Mouse (Mus musculus): Measurements from ENCODE around the gene Nek10. TPM values are rescaled to one million over a fixed set of nuclear protein-coding genes. Genes with fewer than 3 reads are reported as not detected.

Gene Nek10
- total and polyA plus RNA-seq, 2 experiments from 2014 or later: 0.01 TPM; not detected in 1

GRCm38 (mm10) chr14:14833498-14833897 is 30.3 kb downstream of the Nek10 start:
- ATAC-seq (ENCODE audit: insufficient read depth, low read depth): no peak
- Histone ChIP-seq H3K27ac (ENCODE audit: low read depth) (no peak overlapping the region), H3K9me3 (replicated peaks; ENCODE audit: control insufficient read depth, low read length) (no peaks in the 10 kb centered on the region), H3K4me1 (ENCODE audit: control insufficient read depth, insufficient read depth) (peaks cover 8% of the 10 kb centered on the region), H3K4me2 (ENCODE audit: low read depth, low read length) (no peak overlapping the region), H3K9ac (replicated peaks; ENCODE audit: low read depth, low read length) (no peak overlapping the region), H3K36me3 (replicated peaks; ENCODE audit: control insufficient read depth, insufficient read depth, low read length) (no peaks in the 10 kb centered on the region), H3K27me3 (ENCODE audit: control insufficient read depth, insufficient read depth, low read length) (no peaks in the 10 kb centered on the region), H3K4me3 (ENCODE audit: low read depth, low read length) (no peak overlapping the region)
- no peak for DNase-seq (ENCODE audit: low spot score)
- TF ChIP-seq EP300 (IDR thresholded peaks at IDR 0.05; ENCODE audit: low read depth) (no peak), CTCF (IDR thresholded peaks at IDR 0.05; ENCODE audit: low read depth) (no peak)
- WGBS: 89% methylated on average over 1 of the region's 1 CpGs

GRCm38 (mm10) chr14:14834266-14834665 is 31.1 kb downstream of the Nek10 start:
- Histone ChIP-seq H3K9ac (replicated peaks; ENCODE audit: low read depth, low read length) (no peak overlapping the region), H3K9me3 (replicated peaks; ENCODE audit: control insufficient read depth, low read length) (no peaks in the 10 kb centered on the region), H3K4me3 (ENCODE audit: low read depth, low read length) (no peak overlapping the region), H3K4me1 (ENCODE audit: control insufficient read depth, insufficient read depth) (peaks cover 8% of the 10 kb centered on the region), H3K4me2 (ENCODE audit: low read depth, low read length) (no peak overlapping the region), H3K27me3 (ENCODE audit: control insufficient read depth, insufficient read depth, low read length) (no peaks in the 10 kb centered on the region), H3K27ac (ENCODE audit: low read depth) (no peak overlapping the region), H3K36me3 (replicated peaks; ENCODE audit: control insufficient read depth, insufficient read depth, low read length) (no peaks in the 10 kb centered on the region)
- DNase-seq (ENCODE audit: low spot score) (no peak), ATAC-seq (ENCODE audit: insufficient read depth, low read depth) (no peak)
- WGBS: 80% methylated on average over 2 of the region's 2 CpGs
- no peak for TF ChIP-seq EP300 (IDR thresholded peaks at IDR 0.05; ENCODE audit: low read depth)
- no peak for TF ChIP-seq CTCF (IDR thresholded peaks at IDR 0.05; ENCODE audit: low read depth)

- WGBS: 45% methylated on average over 4 of the region's 4 CpGs
- no peak overlapping the region for H3K9ac ChIP-seq (replicated peaks; ENCODE audit: low read depth, low read length)
- no peak overlapping the region for H3K27ac ChIP-seq (ENCODE audit: low read depth)
- H3K36me3 ChIP-seq (replicated peaks; ENCODE audit: control insufficient read depth, insufficient read depth, low read length): no peaks in the 10 kb centered on the region
- H3K4me2 ChIP-seq (ENCODE audit: low read depth, low read length): no peak overlapping the region
- ATAC-seq (ENCODE audit: insufficient read depth, low read depth): no peak
- TF ChIP-seq EP300 (IDR thresholded peaks at IDR 0.05; ENCODE audit: low read depth): no peak
- TF ChIP-seq CTCF (IDR thresholded peaks at IDR 0.05; ENCODE audit: low read depth): no peak
- peaks cover 5% of the 10 kb centered on the region for H3K4me1 ChIP-seq (ENCODE audit: control insufficient read depth, insufficient read depth)
- H3K4me3 ChIP-seq (ENCODE audit: low read depth, low read length): no peak overlapping the region
- H3K27me3 ChIP-seq (ENCODE audit: control insufficient read depth, insufficient read depth, low read length): no peaks in the 10 kb centered on the region
- H3K9me3 ChIP-seq (replicated peaks; ENCODE audit: control insufficient read depth, low read length): no peaks in the 10 kb centered on the region
- no peak for DNase-seq (ENCODE audit: low spot score)
Measured at GRCm38 (mm10) chr14:14837627-14838026, 34.4 kb downstream of the Nek10 start.

- ATAC-seq (ENCODE audit: insufficient read depth, low read depth) (no peak), DNase-seq (ENCODE audit: low spot score) (no peak)
- peaks cover under 1% of the 10 kb centered on the region; the same call in 1 of the 2 replicates for H3K4me1 ChIP-seq (ENCODE audit: control insufficient read depth, insufficient read depth)
- 39% methylated on average over 1 of the region's 1 CpGs for WGBS
- H3K27me3 ChIP-seq (ENCODE audit: control insufficient read depth, insufficient read depth, low read length): no peaks in the 10 kb centered on the region
- TF ChIP-seq CTCF (IDR thresholded peaks at IDR 0.05; ENCODE audit: low read depth): no peak
- TF ChIP-seq EP300 (IDR thresholded peaks at IDR 0.05; ENCODE audit: low read depth): no peak
- no peaks in the 10 kb centered on the region for H3K36me3 ChIP-seq (replicated peaks; ENCODE audit: control insufficient read depth, insufficient read depth, low read length)
- no peak overlapping the region for H3K4me3 ChIP-seq (ENCODE audit: low read depth, low read length)
- no peak overlapping the region for H3K4me2 ChIP-seq (ENCODE audit: low read depth, low read length)
- H3K9me3 ChIP-seq (replicated peaks; ENCODE audit: control insufficient read depth, low read length): no peaks in the 10 kb centered on the region
- no peak overlapping the region for H3K9ac ChIP-seq (replicated peaks; ENCODE audit: low read depth, low read length)
- no peak overlapping the region for H3K27ac ChIP-seq (ENCODE audit: low read depth)
Measured at GRCm38 (mm10) chr14:14838109-14838508, 34.9 kb downstream of the Nek10 start.

GRCm38 (mm10) chr14:14842734-14843530 is 39.7 kb downstream of the Nek10 start:
- no peak overlapping the region for H3K27ac ChIP-seq (ENCODE audit: low read depth)
- H3K9ac ChIP-seq (replicated peaks; ENCODE audit: low read depth, low read length): no peak overlapping the region
- ATAC-seq (ENCODE audit: insufficient read depth, low read depth): no peak
- no peaks in the 10 kb centered on the region for H3K36me3 ChIP-seq (replicated peaks; ENCODE audit: control insufficient read depth, insufficient read depth, low read length)
- H3K4me3 ChIP-seq (ENCODE audit: low read depth, low read length): no peak overlapping the region
- DNase-seq (ENCODE audit: low spot score): no peak
- no peaks in the 10 kb centered on the region for H3K9me3 ChIP-seq (replicated peaks; ENCODE audit: control insufficient read depth, low read length)
- H3K4me1 ChIP-seq (ENCODE audit: control insufficient read depth, insufficient read depth): no peaks in the 10 kb centered on the region
- TF ChIP-seq CTCF (IDR thresholded peaks at IDR 0.05; ENCODE audit: low read depth) (no peak), EP300 (IDR thresholded peaks at IDR 0.05; ENCODE audit: low read depth) (no peak)
- no peak overlapping the region for H3K4me2 ChIP-seq (ENCODE audit: low read depth, low read length)
- 80% methylated on average over 8 of the region's 8 CpGs for WGBS
- no peaks in the 10 kb centered on the region for H3K27me3 ChIP-seq (ENCODE audit: control insufficient read depth, insufficient read depth, low read length)

GRCm38 (mm10) chr14:14852838-14853237 is 49.6 kb downstream of the Nek10 start:
- TF ChIP-seq CTCF (IDR thresholded peaks at IDR 0.05; ENCODE audit: low read depth) (no peak), EP300 (IDR thresholded peaks at IDR 0.05; ENCODE audit: low read depth) (no peak)
- Histone ChIP-seq H3K36me3 (replicated peaks; ENCODE audit: control insufficient read depth, insufficient read depth, low read length) (no peaks in the 10 kb centered on the region), H3K4me2 (ENCODE audit: low read depth, low read length) (no peak overlapping the region), H3K9ac (replicated peaks; ENCODE audit: low read depth, low read length) (no peak overlapping the region), H3K27me3 (ENCODE audit: control insufficient read depth, insufficient read depth, low read length) (no peaks in the 10 kb centered on the region), H3K4me1 (ENCODE audit: control insufficient read depth, insufficient read depth) (no peaks in the 10 kb centered on the region), H3K27ac (ENCODE audit: low read depth) (no peak overlapping the region), H3K4me3 (ENCODE audit: low read depth, low read length) (no peak overlapping the region), H3K9me3 (replicated peaks; ENCODE audit: control insufficient read depth, low read length) (no peaks in the 10 kb centered on the region)
- no peak for ATAC-seq (ENCODE audit: insufficient read depth, low read depth)
- DNase-seq (ENCODE audit: low spot score): no peak
- 8% methylated on average over 3 of the region's 3 CpGs for WGBS
